Mouse (Mus musculus) 3T3-L1 (cell line): ENCODE data around the gene Prrg2.
A peak's percentile ranks its signal among the peaks of the same experiment; 100 is the strongest.

Experiments used
- DNase-seq: peaks from one replicate; pipeline ENCODE4 v3.0.0-alpha.2; 2015; ENCODE audit warnings: low read depth, low spot score

Gene Prrg2

GRCm38 (mm10) chr7:45058607-45059571 lies 3.6 kb downstream of the Prrg2 start:
- DNase-seq, result no peak

GRCm38 (mm10) chr7:45056972-45057348 lies 5.5 kb downstream of the Prrg2 start:
- no peak for DNase-seq

GRCm38 (mm10) chr7:45056329-45056971 lies 6.0 kb downstream of the Prrg2 start:
- DNase-seq, result no peak

- peak; percentile 98 for DNase-seq
These were observed 8.5 kb downstream of the Prrg2 start for GRCm38 (mm10) chr7:45053931-45054510.

GRCm38 (mm10) chr7:45053117-45053930 lies 9.2 kb downstream of the Prrg2 start:
- peak; percentile 73 for DNase-seq

GRCm38 (mm10) chr7:45052862-45053116 lies 9.7 kb downstream of the Prrg2 start, which contains the start of gene Prr12:
TSS of gene Prr12 (minus strand) at chr7:45052881.
- DNase-seq, result no peak

GRCm38 (mm10) chr7:45052181-45052861 lies 10.2 kb downstream of the Prrg2 start:
- peak; percentile 49 for DNase-seq

GRCm38 (mm10) chr7:45051601-45051974 lies 10.9 kb downstream of the Prrg2 start:
- DNase-seq, result peak; percentile 23

GRCm38 (mm10) chr7:45050945-45051600 lies 11.4 kb downstream of the Prrg2 start:
- peak; percentile 89 for DNase-seq

- no peak for DNase-seq
These were observed 13.4 kb downstream of the Prrg2 start for GRCm38 (mm10) chr7:45048923-45049657.

- DNase-seq, result no peak
These were observed 14.2 kb downstream of the Prrg2 start for GRCm38 (mm10) chr7:45048001-45048890.

- DNase-seq, result no peak
These were observed 15.0 kb downstream of the Prrg2 start for GRCm38 (mm10) chr7:45047491-45047890.

- DNase-seq, result no peak
These were observed 15.6 kb downstream of the Prrg2 start for GRCm38 (mm10) chr7:45046853-45047350.

- no peak for DNase-seq
These were observed 16.7 kb downstream of the Prrg2 start for GRCm38 (mm10) chr7:45045741-45046140.

- DNase-seq, result no peak
These were observed 19.2 kb downstream of the Prrg2 start for GRCm38 (mm10) chr7:45043307-45043706.

- no peak for DNase-seq
These were observed 21.6 kb downstream of the Prrg2 start for GRCm38 (mm10) chr7:45040851-45041250.

GRCm38 (mm10) chr7:45038411-45038810 lies 24.1 kb downstream of the Prrg2 start:
- DNase-seq, result no peak

GRCm38 (mm10) chr7:45037720-45038361 lies 24.6 kb downstream of the Prrg2 start:
- DNase-seq, result peak; percentile 67
